Mouse (Mus musculus): Measurements from ENCODE around the gene Kcnt1. TPM values are rescaled to one million over a fixed set of nuclear protein-coding genes. Genes with fewer than 3 reads are reported as not detected.

Gene Kcnt1
- polyA plus RNA-seq, 1 experiment, result 1.4 TPM

- no peak for DNase-seq (ENCODE audit: low read depth, low spot score)
- 51% methylated on average over 5 of the region's 5 CpGs for WGBS
These were observed 3.1 kb downstream of the Kcnt1 start for GRCm38 (mm10) chr2:25866656-25867055.

DNA sequence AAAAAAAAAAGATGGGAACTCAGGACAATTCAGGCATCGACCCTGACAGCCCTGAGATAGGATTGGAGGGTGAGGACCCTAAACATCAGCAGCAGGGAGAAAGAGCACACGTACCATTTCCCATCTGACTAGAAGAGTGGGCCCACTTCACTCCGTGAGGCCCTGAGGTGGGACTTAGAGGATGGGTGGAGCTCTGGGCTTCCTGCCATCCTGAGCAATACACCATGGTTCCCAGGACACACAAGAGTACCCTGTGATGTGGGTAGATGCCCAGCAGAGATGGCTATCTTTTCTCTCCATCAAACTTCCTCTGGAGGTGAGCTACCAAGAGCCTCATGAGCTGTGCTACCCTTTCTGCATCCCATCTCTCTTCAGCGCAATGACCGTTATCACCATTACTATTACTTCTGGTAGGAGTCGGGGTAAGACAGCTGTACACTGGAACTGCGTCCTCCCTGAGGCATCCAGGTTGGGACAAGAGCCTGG lies 13.8 kb downstream of the Kcnt1 start:
- WGBS, result 26% methylated on average over 7 of the region's 7 CpGs
- DNase-seq (ENCODE audit: low read depth, low spot score), result no peak

DNA sequence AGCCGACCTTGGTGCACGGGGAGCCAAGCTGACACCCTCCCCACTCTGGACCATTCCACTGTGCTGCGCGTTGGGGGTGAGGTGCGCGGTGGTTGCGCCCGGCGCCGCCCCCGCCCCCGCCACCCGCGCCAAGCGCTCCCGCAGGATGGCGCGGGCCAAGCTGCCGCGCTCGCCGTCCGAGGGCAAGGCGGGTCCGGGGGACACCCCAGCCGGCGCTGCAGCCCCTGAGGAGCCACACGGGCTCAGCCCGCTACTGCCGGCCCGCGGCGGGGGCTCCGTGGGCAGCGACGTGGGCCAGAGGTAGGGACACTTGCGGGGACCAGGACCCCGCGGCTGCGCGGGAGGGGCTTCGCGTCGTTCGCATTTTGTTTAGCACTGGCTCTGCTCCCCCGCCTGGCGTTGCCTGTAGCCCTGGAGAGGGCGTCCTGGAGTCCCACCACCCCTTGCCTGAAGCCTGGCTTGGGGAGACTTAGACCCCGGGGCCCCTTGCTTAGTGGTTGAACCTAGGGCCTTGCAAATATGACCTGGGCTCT lies 14.3 kb downstream of the Kcnt1 start:
- DNase-seq (ENCODE audit: low read depth, low spot score), result no peak
- WGBS, result 5% methylated on average over 49 of the region's 49 CpGs

DNA sequence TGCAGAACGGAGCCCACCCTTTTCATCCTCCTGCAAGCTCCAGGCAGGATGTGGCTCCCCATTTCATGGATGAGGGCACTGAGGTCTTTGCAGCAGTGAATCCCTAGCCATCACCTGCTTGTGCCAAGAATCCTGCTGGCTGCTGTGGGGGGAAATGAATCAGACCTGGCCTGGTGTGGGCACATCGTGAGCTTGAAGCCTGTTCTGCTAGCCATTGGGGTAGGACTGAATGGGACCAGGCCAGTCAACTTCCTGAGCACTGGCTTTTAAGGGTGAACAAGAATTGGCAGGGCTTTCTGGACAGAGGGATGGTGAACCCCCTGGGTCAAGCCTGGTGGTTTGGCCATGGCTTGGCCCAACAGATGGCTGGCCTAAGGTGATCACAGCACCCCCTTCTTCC lies 15.0 kb downstream of the Kcnt1 start:
- WGBS, result 80% methylated on average over 2 of the region's 2 CpGs

DNA sequence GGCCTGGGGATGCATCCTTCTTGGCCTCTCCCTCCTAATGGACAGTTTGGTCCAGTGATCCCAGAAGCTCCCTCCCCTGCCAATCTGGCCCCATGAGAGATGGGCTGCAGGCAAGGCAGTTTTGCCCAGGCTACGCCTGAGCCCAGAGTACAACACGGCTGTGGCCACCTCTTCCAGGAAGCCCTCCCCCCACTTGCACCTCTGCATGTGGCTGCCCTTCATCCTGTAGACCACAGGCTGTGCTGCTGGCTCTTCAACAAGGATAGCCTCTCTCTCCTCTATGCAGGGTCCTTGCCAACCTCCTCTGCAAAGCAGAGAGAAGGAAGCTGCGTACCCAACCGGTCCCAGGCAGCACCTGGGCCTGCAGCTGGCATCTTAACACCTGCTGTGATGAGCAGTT lies 15.5 kb downstream of the Kcnt1 start:
- 66% methylated on average over 4 of the region's 4 CpGs for WGBS

More for the DNA sequence above, 15.0 kb downstream of the Kcnt1 start:
- DNase-seq (ENCODE audit: low read depth, low spot score), result no peak

DNA sequence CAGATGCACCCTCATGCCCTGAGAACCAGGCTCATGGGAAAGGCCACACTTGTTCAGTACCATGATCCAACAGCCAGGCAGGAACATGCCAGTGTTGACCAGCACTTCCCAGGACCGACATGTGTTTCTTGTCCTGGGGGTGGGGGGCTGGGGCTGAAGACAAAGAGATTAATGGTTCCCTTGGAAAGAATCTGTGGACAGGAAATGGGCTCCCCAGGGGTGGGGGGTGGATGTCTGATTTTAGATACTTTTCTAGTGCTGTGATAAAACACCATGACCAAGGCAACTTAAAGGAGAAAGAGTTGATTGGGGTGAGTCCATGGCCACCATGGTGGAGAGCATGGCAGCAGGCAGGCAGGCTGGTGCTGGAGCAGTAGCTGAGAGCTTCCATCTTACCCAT lies 18.7 kb downstream of the Kcnt1 start:
- DNase-seq (ENCODE audit: low read depth, low spot score), result no peak
- 55% methylated on average over 1 of the region's 1 CpGs for WGBS

More for the DNA sequence above, 15.5 kb downstream of the Kcnt1 start:
- no peak for DNase-seq (ENCODE audit: low read depth, low spot score)

DNA sequence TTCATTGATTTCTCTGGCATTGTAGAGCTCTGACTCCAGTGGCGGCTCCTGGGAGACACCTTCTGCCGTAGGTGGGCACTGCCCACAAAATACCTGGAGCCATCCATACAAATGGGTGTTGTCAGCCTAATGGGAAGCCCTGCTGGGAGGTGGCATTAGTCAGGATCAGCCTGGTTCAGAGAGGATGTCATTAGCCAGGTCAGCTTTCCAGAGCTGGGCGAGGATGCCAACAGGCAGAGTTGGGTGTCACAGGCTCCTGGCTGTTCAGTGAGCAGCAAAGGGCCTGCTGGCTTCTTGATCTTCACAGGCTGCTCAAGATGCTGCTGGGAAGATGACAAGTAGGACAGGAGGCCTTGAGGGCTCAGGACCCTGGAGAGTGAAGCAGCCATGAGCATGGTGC lies 21.2 kb downstream of the Kcnt1 start:
- WGBS, result 79% methylated on average over 3 of the region's 3 CpGs
- DNase-seq (ENCODE audit: low read depth, low spot score), result no peak

GRCm38 (mm10) chr2:25887226-25887625 lies 23.7 kb downstream of the Kcnt1 start:
- WGBS, result 40% methylated on average over 8 of the region's 8 CpGs
- no peak for DNase-seq (ENCODE audit: low read depth, low spot score)

DNA sequence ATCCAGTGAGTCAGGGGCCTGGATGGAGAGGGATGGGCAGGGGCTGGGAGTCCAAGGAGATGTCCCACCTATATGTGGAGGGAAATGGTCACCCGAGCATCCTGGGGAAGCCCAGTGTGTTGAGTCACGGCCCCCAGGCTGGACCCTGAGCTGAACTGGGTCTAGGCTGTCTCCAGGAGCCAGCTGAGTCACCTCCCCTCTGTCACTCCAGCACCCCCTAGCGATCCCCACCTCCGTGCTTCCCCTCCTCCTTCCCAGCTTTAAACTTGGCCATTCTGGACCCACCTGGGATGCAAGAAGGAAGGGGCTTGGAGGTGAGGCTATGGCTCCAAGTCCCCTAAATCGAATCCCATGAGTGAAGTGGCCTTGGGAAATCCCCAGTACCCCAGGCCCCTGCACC lies 24.6 kb downstream of the Kcnt1 start:
- DNase-seq (ENCODE audit: low read depth, low spot score), result no peak
- WGBS, result 61% methylated on average over 5 of the region's 5 CpGs

DNA sequence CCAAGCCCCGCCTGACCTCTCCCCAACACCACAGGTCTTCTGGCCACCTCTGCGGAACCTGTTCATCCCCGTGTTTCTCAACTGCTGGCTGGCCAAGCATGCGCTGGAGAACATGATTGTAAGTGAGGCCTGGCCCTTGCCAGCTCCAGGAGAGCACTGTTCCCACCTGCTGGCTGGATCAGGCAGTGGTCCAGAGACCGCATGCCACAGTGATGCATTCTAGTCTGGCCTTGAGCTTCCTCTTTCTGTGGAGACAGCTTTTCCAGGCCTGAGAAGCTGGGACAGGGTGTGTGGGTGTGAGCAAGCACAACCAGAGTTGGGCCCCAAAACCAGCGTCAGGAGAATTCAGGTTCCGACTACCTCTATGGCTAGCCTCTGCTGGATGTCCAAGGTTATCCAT lies 28.9 kb downstream of the Kcnt1 start:
- DNase-seq (ENCODE audit: low read depth, low spot score), result no peak
- 63% methylated on average over 7 of the region's 7 CpGs for WGBS

GRCm38 (mm10) chr2:25898970-25899369 lies 35.4 kb downstream of the Kcnt1 start:
- 83% methylated on average over 9 of the region's 9 CpGs for WGBS
- no peak for DNase-seq (ENCODE audit: low read depth, low spot score)

GRCm38 (mm10) chr2:25909872-25910271 lies 46.3 kb downstream of the Kcnt1 start:
- DNase-seq (ENCODE audit: low read depth, low spot score), result no peak
- WGBS, result 62% methylated on average over 12 of the region's 12 CpGs

DNA sequence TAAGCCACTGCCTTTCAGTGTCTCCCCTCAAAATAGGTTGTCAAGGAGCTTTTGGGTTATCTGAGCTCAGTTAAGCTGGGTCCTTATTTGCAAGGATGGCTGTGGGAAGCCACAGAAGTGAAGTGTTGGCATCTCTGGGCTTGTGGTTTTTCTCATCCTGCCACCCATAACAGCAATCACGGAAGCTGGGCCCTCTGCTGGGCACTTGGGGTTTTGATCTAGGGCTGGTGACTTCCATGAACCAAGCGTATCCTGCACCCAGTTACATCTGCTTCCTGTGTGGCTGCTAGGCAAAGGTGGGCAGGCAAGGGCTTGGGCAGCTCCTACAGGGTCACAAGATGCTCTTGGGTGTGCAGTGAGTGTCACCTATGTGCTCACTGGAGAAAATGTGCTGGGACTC lies 49.7 kb downstream of the Kcnt1 start:
- 54% methylated on average over 2 of the region's 2 CpGs for WGBS
- no peak for DNase-seq (ENCODE audit: low read depth, low spot score)

DNA sequence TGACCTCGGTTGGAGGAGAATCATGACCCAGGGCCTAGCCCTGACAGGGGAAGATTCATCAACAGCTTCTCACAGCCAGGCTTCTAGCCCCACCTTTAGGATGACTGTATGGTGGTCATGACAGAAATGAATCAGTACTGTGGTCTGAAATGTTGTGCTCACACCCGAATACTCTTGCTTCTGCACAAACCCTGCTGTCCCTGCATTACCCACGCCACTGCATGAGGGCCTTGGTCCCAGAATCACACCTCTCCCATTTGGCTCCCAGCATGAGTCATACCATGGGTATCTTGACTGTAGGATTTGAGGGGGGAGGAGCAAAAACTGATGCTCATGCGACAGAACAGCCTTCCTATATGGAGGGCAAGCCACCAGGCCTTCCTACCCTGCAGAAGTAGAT lies 50.7 kb downstream of the Kcnt1 start:
- no peak for DNase-seq (ENCODE audit: low read depth, low spot score)
- WGBS, result 76% methylated on average over 4 of the region's 4 CpGs

DNA sequence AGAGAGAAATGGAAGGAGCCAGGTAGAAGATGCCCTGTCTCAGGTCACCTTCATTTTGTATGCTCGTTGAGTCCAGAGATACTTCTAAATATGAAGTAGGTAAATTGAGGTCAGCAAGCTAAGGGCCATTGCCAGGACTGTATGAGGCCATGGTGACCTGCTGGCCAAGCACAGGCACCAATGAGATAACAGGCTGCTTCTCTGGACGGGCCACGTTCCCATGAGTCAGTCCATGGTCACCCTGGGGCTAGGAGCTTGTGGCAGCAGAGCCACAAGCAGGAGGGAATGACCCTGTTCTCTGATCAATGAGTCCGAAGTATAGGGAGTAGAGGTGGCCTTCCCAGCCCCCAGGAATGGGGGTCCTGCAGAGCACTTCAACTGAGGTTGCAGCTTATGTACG lies 51.3 kb downstream of the Kcnt1 start:
- no peak for DNase-seq (ENCODE audit: low read depth, low spot score)
- WGBS, result 87% methylated on average over 5 of the region's 5 CpGs

GRCm38 (mm10) chr2:25918408-25918807 lies 54.9 kb downstream of the Kcnt1 start:
- WGBS, result 82% methylated on average over 2 of the region's 2 CpGs
- DNase-seq (ENCODE audit: low read depth, low spot score), result no peak

DNA sequence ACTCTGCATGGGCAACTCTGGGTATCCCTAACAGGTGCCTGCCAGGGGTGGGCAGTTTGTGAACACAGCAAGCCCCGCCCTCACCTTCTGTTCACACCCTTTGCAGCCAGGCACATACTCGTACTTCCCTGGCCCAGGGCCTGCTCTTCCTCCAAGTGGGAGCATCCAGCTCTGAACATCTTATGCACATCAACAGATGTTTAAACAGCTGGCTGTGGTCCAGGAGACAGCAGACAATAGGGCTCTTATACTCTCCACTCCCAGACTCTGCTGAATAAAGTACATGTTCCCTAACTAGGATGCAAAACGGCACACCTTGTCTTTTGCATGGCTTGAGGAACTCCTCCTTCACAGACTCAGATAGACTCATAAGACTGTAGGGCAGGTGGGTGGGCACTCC lies 56.4 kb downstream of the Kcnt1 start:
- WGBS, result 19% methylated on average over 3 of the region's 3 CpGs

DNA sequence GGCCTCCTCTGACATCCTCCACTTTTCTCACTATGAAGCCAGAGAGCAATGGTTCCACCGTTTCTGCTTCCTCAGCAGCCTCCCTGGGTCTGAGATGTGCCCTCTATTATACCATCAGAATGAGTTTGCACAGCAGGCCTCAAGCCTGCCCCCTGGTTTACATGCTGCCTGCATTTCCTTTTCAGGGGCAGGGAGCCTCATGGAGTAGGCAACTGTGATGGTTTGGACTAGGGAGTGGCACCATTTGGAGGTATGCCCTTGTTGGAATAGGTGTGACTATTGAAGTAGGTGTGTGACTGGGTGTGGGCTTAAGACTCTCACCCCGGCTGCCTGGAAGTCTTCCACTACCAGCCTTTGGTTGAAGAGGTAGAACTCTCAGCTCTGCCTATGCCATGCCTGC lies 60.3 kb downstream of the Kcnt1 start:
- DNase-seq (ENCODE audit: low read depth, low spot score), result peak; percentile 32

More for the DNA sequence above, 56.4 kb downstream of the Kcnt1 start:
- DNase-seq (ENCODE audit: low read depth, low spot score), result peak; percentile 45

GRCm38 (mm10) chr2:25924934-25925333 lies 61.4 kb downstream of the Kcnt1 start:
- DNase-seq (ENCODE audit: low read depth, low spot score), result no peak
- WGBS, result 79% methylated on average over 4 of the region's 4 CpGs

More for the DNA sequence above, 60.3 kb downstream of the Kcnt1 start:
- WGBS, result 34% methylated on average over 2 of the region's 2 CpGs

GRCm38 (mm10) chr2:25927821-25928220 lies 64.3 kb downstream of the Kcnt1 start:
- no peak for DNase-seq (ENCODE audit: low read depth, low spot score)
- 85% methylated on average over 7 of the region's 7 CpGs for WGBS

DNA sequence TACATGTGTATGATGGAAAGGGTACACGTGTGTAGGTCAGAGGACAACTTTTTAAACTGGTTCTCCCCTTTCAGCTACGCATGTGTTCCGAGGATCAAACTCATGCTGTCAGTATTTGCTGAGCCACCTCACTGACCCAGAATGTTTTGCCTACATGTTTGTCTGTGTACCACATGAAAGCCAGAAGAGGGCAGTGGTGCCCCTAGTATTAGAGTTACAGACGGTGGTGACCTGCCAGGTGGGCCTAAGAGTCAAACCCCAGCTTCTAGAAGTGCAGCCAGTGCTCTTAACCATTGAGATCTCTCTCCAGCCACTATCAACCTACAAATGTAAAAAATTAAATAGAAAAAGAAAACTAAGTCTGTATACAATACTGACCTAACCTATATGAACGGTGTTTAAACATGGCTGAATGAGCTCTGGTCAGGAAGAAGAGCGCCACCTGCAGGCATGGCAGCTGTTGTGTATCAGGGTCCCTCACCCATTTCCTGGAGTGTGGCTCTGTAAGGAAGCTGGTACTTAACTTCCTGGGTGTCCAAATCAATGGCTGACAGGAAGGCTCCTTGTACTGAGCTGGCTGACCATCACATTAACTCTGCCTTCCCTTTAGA lies 67.8 kb downstream of the Kcnt1 start:
- peak; percentile 39 for DNase-seq (ENCODE audit: low read depth, low spot score)
- WGBS, result 79% methylated on average over 6 of the region's 6 CpGs

- 77% methylated on average over 6 of the region's 6 CpGs for WGBS
- no peak for DNase-seq (ENCODE audit: low read depth, low spot score)
These were observed 77.0 kb downstream of the Kcnt1 start for GRCm38 (mm10) chr2:25940503-25940902.
